Mouse (Mus musculus): ENCODE measurements around the gene Mov10. TPM values are rescaled to one million over a fixed set of nuclear protein-coding genes. Genes with fewer than 3 reads are reported as not detected.
A peak's percentile ranks its signal among the peaks of the same experiment; 100 is the strongest.

Gene Mov10
- total RNA-seq, 2 experiments from 2014 or later: 17.0 to 18.9 TPM

DNA sequence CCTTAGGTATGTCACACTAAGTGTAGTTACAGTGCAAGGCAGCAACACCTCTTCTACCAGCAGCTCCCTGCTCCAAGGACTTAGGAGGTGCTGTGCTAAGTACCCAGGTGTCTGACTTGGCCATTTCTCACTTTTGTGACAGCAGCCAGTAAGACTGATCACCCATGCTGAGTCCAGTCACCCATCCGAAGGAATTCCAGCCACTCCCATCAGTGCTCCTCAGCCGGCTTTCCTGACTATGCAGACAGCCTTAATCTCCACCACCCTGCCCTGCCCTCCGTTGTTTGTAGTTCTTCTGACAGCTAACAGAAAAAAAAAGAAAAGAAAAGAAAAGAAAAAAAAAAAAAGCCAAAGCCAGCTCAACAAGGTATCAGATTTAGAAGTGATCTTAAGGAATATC lies 6.6 kb downstream of the Mov10 start:
- DNase-seq (ENCODE audit: low spot score in 2 of 2): no peak

DNA sequence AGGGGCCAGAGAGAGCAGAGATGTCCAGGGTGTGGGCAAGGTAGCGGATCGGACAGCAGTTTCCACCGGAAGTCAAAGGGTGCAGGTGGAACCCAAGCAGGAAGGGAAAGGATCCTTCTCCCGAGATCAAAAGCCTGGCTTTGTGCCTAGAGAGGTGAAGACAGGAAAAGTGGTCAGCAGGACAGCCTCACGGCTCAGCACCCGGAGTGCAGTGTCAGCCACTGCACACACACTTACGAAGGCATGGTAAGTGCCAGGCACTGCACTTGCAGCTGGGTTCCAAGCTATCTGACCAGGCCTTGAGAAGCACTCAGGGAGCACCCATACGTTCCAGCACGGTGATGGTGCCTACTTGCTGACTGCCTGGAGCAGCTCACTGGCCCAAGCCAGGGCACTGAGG lies 12.8 kb downstream of the Mov10 start:
- no peak for DNase-seq (ENCODE audit: low spot score in 2 of 2)

DNA sequence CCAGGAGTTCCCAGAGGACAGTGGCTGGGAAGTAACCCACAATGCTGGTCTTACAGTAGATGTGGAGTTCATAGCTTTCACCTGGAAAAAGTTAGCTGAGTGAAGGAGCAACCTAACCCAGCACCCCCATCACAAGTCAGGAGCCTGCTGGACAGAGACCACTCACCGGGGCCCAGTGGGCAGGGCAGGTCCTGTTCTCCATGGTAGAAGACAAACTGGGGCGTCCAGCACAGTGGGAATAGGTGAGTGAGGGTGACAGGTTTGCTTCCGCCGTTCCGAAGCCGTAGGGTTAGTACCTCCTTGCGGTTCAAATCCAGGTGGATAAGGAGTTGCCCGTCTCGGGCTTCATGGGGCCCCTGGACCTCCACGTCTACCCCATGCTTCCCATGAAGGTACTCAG lies 14.1 kb downstream of the Mov10 start:
- DNase-seq (ENCODE audit: low spot score in 2 of 2): no peak

DNA sequence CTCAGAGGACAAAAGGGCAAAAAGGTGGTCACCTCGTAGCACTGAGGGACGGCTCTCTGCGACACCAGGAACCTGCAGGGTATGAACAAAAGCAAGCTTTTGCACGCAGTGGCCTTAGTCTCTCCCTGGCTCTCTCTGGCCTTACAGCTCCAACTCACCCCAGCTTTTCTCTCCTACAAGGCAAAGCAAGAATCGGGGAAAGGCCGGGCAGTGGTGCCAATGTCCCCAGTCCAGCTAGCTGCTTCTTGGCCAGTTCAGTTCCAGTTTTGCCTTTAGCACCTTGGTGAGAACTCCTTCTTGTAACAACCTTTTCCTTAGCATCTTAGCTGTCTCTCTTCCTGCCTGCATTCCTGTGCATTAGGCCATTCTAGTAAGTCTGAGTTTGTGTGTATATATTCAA lies 16.9 kb downstream of the Mov10 start:
- DNase-seq (ENCODE audit: low spot score in 2 of 2): no peak

DNA sequence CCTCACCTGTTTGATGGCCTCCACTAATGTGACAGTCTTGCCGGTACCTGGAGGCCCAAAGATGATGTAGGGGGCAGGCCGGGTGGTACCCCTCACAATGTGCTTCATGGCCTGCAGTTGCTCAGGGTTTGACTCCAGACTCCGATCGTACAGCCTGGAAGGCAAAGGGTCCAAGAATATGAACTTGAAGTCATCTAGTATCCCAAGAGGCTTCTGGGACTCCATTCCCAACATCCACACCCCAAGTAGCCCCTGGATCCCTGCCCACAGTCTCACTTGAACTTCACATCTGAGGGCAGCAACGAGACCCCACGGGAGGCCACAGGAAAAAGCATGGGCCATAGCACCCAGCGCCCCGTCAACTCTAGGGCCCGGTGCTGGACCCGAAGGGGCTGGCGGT lies 17.7 kb downstream of the Mov10 start:
- no peak for DNase-seq (ENCODE audit: low spot score in 2 of 2)

DNA sequence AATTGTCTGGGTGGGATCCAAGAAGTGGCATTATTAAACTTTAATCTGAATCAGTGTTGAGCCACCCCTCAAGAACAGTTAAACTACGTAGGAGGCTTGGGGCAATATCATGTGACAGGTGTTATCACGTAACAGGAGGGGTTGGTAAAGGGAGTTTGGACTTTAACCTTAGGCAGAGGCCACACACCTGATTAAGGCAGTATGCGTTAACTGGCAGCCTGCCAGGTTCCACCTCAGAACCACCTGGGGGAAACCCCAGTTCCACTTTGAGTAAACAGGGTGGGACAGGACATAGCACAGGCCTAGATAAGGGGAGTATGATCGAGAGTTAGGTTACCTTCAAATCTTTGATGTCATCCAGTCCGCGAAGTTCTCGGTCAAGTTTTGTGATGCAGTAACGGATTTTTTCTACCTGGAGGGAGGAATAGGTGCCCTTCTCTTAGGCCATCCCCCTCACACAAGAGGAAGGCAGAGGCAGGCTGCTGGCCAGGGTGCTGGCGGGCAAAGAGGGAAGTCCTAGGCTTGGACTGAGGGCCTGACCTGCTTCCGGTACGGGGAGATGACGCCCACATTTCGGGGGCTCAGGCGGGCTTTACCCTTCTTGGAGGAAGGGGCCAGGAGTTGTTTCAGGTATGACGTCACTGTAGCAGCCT lies 21.8 kb downstream of the Mov10 start:
- no peak for DNase-seq (ENCODE audit: low spot score in 2 of 2)

DNA sequence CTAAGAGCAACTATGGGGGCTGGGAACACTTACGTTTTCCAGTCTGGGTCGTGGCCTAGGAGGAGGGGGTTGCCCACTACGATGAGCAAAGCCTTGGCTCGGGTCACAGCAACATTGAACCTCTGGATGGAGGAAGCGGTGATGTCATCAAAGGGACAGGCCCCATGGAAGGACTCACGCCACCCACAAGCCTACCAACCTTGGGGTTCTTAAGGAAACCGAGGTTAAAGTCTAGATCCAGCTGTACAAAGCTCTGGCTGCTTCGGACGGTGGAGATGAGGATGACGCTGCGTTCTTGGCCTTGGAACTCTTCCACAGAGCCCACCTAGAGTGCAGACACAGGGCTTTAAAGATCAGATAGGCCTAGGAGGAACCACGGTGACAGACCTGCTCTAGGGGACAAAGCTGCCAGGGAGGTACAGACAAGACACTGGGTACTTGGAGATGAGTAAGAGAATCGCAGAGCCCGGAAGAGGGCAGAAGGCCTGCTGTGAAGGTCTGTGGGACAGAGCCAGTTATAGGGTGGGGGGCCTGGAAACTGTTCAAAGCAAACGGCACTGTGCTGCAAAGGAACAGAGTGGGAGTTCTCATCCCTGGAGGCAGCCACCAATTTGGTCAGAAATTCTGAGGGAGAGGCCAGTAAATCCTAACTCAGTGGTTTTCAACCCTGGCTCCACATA lies 22.6 kb downstream of the Mov10 start:
- no peak for DNase-seq (ENCODE audit: low spot score in 2 of 2)

DNA sequence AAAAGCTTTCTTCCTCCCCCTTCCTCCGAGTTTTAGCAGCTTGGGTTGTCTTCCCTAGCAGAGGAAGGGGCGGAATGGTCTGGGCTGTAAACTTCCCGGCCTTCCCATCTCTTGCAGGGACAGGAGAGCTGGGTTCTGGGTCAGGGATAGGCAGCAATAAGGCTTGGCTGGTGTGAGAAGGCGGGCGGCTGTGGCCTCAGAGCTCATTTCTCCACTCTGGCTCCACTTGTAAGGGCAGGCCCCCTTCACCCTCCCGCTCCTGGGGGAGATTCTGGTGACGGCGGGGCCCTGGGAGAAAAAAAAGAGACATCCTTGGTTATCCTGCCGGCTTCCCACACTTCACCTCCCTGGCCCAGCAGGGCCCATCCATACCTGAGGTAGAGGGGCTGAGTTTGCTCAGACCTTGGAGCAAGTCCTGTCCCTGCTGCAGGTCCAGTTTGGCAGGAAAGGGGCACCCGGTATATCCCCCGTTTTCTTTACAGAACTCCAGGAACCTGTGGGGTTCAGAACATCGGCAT lies 23.4 kb downstream of the Mov10 start:
- no peak for DNase-seq (ENCODE audit: low spot score in 2 of 2)

DNA sequence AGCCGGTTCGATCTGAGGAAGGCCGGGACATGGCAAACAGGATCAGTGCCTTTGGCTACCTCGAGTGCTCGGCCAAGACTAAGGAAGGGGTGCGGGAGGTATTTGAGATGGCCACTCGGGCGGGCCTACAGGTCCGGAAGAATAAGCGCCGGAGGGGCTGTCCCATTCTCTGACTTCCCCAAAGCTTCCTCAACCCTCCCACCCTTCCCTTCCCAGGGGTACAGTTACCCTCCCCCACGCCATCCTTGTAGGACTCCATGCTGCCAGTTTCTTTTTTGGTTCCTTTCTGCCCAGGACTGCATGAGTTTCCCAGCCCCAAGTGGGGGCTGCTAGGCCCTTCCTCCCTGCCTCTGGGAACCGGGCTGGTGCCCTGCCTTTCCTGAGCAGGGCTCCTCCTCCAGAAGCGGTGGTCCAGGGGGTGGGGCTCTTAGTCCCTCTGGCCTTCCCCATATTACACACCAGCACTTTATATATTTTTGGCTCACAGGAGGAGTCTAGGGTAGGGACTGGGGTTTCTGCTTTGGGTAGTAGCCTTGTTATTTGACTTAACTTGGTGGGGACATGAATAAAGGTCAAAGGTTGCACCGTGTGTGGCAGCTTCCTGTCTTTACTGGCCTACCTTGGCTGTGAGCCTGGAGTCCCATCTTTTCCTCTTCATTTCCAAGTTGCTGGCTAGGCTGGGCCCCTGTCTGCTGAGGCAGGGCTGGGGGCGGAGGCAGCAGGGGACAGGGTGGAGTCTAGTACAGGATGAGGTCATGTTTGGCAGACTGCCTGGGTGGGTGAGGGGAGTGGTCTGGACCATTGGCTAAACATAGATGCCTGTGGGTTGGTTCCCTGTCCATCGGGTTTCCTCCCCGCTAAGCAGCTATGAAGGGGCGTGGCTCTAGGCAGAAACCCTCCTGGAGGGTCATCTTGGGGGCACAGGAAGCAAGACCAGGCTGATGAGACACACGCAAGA lies 24.2 kb downstream of the Mov10 start:
- DNase-seq (ENCODE audit: low spot score in 2 of 2): peak; percentile 94 to 95

DNA sequence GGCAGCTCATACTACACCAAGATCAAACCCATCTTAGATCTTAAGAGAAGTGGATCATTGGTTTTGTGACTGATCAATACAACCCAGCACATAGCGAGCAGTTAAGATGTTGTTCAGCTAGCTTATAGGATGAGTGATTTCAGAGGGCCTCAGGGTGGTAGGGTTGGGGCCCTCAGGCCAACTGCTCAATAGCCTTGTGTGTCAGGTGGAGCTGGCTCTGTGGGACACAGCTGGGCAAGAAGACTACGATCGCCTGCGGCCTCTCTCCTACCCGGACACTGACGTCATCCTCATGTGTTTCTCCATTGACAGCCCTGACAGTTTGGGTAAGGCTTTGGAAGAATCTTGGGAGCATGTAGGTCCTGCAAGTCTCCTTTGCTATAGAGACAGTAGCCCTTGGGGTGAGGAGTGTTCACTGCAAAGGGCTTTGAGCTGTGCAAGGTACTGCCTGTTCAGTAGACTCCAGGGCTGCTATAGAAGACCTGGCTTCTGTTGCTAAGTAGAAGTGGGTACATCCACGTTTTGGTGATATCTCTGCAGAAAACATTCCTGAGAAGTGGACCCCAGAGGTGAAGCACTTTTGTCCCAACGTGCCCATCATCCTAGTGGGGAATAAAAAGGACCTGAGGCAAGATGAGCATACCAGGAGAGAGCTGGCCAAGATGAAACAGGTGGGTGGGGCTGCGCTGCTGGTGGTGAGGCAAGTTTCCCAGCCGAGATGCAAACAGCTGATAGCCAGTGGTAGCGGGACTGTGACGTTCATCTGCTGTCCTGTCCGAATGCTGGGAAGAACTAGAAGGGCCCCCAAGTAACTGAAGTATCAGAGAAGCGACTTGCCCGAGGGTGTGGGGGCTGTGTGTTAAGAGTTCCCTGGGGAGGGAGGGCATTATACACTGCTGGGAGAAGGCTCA lies 25.7 kb downstream of the Mov10 start:
- DNase-seq (ENCODE audit: low spot score in 2 of 2): no peak

DNA sequence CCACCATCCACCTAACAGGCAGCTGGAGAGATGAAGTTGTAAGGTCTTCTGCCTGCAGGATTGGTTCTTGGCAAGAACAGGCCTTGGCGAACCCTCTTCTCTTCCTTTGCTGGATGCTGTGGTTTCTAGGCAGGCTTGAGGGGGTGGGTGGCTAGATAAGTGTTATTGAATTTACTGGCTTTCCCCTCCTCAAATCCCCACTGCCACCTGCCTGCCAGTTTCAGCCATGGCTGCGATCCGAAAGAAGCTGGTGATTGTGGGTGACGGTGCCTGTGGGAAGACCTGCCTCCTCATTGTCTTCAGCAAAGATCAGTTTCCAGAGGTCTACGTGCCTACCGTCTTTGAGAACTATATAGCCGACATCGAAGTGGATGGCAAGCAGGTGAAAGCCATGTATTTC lies 26.7 kb downstream of the Mov10 start:
- DNase-seq (ENCODE audit: low spot score in 2 of 2): no peak

DNA sequence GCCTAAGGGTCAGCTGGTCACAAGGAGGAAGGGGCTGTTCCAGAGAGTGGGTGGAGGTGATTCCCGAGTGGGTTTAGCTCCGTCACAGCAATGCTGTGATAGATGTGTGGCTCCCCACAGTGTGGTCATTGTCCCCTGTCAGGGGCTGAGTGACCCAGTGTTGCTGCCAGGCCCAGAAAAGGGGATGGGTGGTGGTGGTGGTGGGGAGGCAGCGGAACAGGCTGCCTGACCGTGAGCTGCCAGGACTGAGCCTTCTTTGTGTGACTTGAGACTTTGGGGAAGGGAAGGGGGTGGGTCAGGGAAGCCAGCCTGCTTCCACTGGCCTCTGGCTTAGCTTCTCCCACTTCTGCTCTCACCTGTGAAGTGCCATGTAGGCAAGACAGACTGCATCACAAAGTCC lies 27.3 kb downstream of the Mov10 start:
- no peak for DNase-seq (ENCODE audit: low spot score in 2 of 2)

DNA sequence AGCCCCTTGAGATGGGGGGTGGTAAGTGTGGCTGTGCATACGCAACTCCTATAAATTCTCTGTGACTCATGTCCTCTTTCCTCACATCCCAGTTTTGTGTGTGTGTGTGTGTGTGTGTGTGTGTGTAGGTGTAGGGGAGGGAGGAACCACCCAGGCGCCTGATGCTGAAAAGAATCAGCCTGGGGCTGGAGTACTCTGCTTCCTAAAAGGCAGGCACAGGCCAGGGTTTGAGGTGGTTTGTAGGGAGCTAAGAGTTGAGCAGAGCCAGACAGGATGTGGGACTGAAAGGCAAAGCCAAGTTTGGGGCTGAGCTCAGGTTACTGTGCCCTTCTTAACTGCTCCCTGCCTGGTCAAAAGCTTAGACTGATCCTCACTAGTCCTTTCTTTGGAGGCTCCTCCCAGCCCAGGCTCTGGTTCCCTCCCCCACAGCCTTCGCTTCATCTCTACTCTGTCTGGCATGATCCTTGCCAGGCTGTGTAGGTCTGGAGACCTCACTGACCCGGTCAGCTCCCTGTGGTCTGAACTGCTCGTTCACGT lies 27.9 kb downstream of the Mov10 start:
- peak in 1 of 2 experiments; percentile 51 for DNase-seq (ENCODE audit: low spot score in 2 of 2)

DNA sequence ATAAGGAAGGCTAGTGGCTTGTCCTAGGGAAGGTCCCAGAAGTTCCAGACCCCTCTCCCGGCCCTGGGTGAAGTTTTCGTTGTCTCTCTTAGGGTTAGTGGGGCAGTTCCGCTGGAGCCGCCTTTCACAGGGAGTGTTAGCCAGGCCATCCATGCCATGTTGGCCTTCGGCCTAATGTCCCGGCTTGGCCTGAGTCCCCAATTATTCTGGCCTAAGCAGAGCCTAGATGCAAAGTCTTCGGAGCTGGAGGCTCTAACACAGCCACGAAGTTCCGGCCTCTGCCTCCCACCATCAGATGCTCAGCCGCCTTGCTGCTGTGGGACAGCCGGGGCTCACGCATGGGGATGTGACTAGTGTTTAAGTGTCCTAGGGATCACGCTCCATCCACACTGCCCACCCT lies 28.5 kb downstream of the Mov10 start:
- peak in 1 of 2 experiments; percentile 45 for DNase-seq (ENCODE audit: low spot score in 2 of 2)

DNA sequence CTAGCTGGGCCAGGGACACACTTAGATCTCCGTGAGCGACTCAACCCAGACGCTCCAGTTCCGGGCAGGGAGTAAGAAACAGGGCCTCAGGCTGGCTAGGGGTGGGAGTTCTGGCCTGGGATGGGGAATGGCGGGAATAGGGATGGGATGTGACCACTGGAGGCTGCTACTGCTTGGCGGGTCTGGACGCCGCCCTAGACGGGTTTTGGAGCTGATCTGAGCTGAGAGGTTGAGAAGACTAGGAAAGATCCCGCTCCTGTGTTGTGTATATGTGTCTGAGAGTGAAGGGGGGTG lies 29.1 kb downstream of the Mov10 start:
- DNase-seq (ENCODE audit: low spot score in 2 of 2): peak in 1 of 2 experiments; percentile 47

DNA sequence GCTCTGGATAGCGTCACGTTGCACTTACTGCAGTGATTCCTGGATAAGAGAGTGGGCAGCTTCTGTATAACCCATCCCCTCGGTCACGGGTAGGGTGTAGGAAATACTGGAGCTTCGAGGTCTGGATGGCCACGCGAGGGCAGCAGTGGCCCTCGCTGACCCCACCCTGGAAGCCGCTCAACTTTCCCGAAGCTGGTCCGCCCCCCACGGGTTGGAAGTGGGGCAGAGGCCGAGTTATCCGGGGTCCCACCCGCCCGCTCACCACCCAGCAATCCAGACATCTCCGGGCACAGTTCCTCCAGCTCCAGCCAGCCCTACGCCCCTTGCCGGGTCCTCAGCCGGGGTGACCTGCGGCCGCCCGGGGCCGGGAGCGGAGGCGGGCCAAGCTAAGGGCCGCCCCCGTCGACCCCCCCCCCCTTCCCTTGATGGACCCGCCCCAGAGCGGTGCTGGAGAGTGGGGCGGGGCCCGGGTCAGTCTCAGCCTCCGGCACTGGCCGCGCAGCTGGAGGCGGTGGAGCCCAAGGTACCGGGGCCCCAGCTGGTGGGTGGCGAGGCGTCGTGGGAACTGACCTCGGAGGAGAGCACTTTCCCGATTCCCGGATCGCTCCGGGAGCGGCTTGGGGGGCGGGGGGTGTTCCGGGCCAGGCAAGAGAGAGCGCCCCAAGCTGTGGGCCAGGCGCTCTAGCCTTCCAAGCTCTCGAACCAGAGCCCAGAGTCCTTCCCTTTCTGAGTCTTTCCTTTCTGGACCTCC lies 29.6 kb downstream of the Mov10 start:
- peak; percentile 84 to 88 for DNase-seq (ENCODE audit: low spot score in 2 of 2)

DNA sequence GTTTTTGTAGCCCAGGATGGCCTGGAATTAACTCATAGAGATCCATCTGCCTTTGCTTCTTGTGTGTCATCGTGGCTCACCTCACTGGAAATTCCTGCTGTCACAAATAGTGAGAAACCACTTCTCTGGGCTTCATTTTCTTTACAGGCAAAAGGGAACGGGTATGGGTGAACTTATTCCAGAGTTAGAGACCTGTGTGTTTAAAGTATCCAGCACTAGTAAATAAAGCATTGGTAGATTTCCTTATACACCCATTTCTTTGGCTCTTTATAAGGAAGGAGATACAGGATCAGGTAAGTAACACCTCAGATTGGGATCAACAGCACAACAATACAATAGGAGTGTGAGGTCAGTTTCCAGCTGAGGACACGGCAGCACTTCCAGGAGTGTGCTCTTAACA lies 30.3 kb downstream of the Mov10 start, which contains the start of gene Rhoc:
Gene Rhoc, plus strand, starts transcription at position 301 of the 400 bp plus-strand sequence.
- DNase-seq (ENCODE audit: low spot score in 2 of 2): no peak

DNA sequence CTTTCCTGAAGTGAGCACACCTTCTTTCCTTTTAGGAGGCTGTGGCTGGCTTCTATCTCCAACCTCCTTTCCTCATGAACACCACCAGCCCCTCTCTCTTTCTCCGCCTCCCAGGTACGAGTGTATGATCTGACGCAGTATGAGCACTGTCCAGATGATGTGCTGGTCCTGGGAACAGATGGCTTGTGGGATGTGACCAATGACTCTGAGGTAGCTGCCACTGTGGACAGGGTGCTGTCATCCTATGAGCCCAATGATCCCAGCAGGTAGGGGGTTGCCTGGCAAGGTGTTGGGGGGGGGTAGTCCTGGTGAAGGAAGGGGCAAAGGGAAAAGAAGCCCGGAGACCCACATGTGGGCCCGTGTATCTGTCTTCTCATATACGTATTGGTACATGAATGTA lies 33.1 kb downstream of the Mov10 start:
- no peak for DNase-seq (ENCODE audit: low spot score in 2 of 2)

DNA sequence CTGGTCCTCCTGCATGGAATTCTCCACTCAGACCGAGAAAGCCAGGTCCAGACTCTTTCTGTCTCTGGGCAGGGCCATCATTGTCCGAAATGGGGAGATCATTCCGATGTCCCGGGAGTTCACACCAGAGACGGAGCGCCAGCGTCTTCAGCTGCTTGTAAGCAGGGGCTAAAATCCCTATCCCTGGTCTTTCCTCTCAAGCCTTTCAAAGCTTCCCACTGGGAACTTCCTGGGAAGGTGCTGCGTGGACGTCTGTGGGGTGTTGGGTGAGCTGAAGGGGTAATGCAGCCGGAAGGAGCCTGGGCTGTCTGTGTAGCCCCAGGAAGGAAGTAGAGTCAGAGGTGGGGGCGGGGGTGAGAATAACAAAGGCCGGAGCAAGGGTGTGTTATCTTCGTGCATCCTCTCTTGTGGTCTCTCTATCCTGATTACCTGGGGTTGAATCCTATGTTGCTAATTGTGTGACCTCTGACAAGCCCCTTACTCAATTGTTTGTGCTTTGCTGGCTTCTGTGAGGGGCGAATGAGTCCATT lies 34.3 kb downstream of the Mov10 start:
- no peak for DNase-seq (ENCODE audit: low spot score in 2 of 2)

All from gastrocnemius, postnatal 4 days (tissue).